Mouse (Mus musculus): Measurements from ENCODE around the gene Gpr155.

DNA sequence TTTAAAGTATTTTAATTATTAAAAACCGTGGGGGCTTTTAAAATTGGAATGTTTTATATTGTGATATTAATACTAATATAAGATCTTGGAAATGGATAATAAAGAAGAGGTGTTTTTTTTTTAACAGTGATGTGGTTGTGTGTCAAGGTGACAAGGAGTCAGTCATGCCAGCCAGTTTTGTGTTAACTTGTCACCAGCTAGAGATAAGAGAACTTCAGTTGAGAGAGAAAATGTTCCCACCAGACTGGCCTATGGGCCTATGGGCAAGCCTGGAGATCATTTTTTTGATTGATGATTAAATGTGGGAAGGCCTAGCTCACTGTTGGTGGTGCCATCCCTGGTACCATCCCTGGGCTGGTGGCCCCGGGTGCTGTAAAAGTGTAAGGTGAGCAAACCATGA, 25.8 kb downstream of the Gpr155 start:
- no peak for TF ChIP-seq CTCF (IDR thresholded peaks at IDR 0.05)
- no peak for TF ChIP-seq EP300 (IDR thresholded peaks at IDR 0.05)

Data from lung, postnatal 0 days (tissue).